Mouse (Mus musculus) heart, adult 11 months (tissue): ENCODE measurements around the gene Mphosph10.

Source experiments
- DNase-seq: peaks from one replicate; pipeline ENCODE4 v3.0.0; 2022

Gene Mphosph10

DNA sequence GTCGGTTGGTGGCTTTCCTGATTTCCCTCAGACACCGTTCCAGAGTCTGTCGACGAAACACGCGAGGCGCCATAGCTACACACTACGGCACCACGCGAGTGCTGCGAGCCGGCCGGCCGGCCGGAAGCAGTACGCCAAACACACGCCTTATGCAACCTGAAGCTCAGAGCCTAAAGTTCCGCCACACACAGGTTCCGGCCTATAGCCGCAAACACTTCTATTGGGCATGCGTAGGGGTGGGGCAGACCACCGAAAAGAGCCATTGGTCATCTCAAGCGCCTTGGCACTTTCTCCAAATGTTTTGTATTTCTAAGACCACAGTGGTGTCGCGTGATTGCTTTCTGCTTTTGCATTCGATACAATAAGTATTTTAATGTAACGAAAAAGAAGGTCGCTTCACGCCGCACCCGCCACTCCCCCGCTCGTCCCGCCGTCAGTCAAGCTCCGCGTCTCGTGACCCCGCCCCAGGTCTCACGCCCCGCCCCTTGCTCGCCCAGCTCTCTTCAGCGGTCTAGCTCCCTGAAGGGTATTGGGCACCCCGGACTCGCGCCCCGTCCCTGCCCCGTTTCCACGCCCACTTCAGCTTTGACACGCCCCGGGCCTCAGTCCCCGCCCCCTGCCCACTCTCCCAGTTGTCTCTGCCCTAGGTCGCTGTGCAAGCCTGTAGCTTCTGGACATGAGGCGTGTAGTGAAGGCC, at the start of gene Mphosph10, which contains the start of gene Mcee:
Mphosph10 (minus strand) TSS at position 147 of the 697 bp plus-strand sequence.
Mcee (plus strand) TSS at position 486 of the 697 bp plus-strand sequence.
- peak; percentile 100 for DNase-seq

GRCm38 (mm10) chr7:64440519-64440918, 48.5 kb upstream of the Mphosph10 start:
- DNase-seq, result no peak

DNA sequence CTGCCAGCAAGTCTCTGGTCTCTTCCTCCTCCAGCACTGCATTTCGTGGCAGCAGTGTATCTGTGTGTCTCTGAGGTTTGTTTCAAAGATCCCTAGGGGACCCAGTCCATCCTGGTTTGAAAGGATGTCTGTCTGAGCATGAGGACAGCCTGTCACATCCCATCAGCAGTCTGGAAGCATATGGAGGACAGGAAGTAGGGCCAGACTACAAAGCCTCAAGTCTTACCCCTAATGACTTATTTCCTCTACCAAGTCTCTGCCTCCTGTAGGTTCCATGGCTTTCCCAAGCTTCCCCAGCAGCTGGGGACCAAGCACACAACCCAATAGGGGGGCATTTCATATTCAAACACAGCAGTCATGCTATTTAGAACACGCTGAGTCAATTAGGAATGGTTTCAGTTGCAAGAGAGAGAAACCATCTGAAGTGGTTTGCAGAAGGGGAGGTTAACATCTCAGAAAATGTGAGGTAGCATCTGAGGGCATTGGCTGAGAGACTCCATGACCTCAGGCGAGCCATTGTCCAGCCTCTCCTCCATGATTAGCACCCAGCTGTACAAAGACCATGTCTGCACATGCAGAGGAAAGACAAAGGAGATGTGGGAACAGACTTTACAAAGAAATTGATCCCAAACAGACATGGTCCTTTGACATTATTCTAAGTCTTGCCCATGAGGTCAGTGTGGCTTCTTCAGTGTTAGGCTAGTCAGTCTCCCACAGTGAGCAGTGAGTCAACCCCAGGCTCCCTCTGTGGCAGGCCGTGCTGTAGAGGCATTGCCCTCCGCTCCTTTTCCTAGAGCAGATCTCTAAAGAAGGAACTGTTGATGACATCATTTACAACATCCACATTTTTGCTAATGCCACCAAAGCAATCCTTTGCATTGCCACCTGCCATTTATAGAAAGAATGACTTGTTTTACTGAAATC, 47.8 kb upstream of the Mphosph10 start:
- DNase-seq, result no peak

GRCm38 (mm10) chr7:64424861-64425260, 32.8 kb upstream of the Mphosph10 start:
- no peak for DNase-seq

GRCm38 (mm10) chr7:64403989-64404388, 11.9 kb upstream of the Mphosph10 start:
- DNase-seq, result no peak

- no peak for DNase-seq
Measured at GRCm38 (mm10) chr7:64402452-64402851, 10.4 kb upstream of the Mphosph10 start.

DNA sequence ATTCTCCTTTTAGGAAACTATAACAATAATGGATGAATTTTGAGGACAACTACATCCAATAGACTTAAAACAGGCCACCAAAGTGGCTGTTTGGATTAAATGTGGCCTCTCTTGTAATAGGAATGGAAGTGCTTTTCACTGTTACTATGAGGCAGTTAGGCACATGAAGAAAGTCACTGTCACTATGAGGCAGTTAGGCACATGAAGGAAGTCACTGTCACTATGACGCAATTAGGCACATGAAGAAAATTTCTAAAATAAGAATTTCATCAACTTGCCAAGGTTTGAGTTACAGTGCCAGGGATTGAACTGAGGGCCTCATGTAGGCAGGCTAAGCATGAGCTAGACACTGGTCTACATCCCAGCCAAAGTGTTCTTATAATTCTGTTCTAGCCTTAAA, 8.7 kb upstream of the Mphosph10 start:
- DNase-seq, result no peak

GRCm38 (mm10) chr7:64392819-64393151, 717 bp upstream of the Mphosph10 start:
- no peak for DNase-seq

DNA sequence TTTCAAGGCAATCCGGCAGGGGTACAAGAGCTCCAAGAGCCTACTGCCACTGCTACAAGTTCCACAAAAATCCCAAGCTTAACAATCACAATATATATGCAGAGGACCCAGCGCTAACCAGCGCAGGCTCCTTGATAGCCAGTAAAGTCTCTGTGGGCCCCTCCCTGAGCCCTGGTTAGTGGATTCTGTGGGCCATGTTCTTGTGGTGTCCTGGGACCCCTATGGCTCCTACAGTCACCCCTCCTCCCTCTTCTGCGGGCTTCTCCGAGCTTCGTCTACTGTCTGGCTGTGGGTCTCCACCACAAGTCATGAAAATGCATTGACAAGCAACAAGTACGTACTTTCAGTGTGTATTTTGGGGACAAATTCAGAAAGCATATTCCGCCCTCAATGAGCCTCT, 589 bp downstream of the Mphosph10 start:
- no peak for DNase-seq

GRCm38 (mm10) chr7:64373830-64374562, 18.1 kb downstream of the Mphosph10 start, which contains the start of gene Fan1:
TSS of gene Fan1 (minus strand) at chr7:64374095.
- peak; percentile 98 for DNase-seq

DNA sequence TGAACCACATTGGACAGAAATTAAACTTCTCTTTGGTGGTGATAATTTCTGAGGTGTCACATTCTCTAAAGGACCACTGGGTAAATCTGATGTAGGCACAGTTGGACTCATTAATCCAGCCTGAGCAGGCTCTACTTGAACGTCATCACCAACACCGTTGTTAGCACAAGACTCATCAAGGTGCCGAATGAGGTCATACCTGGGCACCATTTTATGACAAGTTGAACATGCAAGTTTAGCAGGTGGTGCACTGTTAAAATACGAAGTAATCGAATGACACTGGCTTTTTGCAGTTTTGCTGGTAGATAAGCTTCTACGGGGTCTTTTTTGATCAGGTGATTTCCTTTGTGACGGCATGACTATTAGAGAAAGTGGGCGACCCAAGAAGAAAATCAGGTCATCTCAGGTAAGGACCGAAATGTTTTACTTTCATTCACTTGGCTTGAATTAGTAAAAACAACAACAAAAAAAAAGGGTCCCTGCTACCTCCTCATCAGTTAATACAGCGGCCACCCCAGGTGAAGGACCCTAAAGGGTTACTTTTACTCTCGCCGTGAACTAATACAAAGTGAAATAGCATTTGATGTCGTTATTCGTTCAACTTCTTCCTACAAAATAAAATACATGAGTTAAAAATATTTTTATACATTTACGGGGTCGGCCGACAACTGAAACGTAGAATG, 18.8 kb downstream of the Mphosph10 start:
- DNase-seq, result peak; percentile 80

DNA sequence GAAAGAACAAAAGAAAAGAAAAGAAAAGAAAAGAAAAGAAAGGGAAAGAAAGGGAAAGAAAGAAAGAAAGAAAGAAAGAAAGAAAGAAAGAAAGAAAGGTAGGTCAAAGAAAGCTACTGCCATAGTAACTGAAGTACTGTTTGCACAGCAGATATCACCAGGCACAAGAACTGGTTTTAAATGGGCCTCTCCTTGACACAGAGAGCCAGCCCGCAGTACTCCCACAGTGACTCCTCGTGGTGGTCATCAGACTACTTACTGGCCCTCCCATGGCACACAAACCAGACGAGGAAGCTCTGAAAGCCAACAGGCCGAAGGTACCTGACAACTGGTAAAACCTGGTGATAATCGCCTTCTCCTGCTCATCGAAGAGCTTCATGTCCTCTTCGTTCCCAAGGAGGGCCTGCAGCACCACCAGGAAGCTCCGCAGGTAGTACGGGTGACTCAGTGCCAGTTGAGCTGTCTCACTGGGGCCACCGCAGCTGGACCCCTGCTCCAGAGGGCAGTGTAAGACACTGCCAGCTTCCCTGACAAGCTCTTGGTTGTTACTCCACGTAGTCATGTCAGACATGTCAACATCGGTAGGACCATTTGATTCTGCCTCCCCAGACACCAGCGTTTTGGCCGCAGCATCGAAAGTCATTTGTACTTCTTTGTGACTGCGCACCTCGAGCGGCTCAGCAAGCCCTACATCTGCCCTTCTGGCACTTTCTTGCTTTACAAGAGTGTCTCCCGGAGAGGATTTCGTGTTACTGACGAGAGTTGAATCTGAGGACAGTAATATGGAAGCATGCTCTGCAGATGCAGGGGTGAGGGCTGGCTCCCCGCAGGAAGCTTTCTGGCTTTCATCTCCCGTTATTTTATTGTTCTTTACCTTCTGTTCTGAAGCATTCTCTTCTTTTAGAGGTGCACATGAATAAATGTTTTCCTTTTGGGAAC, 19.9 kb downstream of the Mphosph10 start:
- DNase-seq, result peak; percentile 83

DNA sequence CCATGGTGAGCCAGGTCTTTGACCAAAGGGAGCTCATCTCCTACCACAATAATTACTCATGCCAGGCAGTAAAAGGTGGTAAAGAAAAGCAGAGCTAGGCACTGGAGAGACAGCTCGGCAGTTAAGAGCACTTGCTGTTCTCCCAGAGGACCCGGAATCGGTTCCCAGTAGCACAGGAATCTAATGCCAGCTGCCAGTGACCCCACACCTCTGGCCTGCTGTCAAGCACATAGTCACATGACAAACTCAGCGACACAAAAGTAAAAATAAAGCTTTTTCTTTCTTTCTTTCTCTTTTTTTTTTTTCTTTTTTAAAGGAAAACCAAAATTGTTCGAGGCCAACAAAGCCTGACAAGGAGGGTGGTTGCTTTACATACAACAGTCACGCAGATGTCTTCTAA, 22.2 kb downstream of the Mphosph10 start:
- DNase-seq, result no peak

DNA sequence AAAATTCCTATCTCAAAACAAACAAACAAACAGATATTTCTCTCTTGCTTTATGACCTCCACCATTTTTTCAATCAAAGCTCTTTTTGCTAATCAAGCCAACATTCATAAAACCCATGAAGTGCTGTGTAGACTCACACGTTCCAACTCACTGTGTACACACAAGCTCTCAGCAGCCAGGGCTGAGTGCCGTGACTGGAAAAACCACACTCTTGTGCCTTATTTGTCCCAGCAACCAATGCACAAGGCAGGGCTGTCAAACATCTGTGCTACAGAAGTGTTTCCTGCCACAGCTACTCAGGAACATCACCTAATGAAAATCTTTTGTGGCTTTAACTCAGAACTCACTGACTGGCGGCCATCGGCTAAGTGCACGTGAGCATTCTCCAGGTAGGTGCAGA, 26.2 kb downstream of the Mphosph10 start:
- no peak for DNase-seq

DNA sequence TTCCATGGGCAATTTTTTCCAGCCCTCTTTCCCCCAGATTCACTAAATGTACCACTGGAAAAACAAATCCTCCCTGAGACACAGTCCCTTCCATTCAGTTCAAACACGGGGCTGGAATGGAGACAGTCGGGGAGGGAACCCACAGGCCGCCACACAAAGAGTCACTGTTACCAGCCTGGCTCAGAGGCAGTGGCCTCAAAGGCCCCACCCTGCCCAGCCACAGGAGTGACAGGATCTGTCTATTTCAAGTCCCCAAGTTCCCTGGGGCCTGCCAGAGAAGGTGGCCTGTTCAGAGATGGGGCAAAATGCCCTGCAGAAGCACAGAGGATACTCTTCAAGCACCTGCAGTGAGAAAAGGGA, 31.5 kb downstream of the Mphosph10 start:
- DNase-seq, result peak; percentile 86

DNA sequence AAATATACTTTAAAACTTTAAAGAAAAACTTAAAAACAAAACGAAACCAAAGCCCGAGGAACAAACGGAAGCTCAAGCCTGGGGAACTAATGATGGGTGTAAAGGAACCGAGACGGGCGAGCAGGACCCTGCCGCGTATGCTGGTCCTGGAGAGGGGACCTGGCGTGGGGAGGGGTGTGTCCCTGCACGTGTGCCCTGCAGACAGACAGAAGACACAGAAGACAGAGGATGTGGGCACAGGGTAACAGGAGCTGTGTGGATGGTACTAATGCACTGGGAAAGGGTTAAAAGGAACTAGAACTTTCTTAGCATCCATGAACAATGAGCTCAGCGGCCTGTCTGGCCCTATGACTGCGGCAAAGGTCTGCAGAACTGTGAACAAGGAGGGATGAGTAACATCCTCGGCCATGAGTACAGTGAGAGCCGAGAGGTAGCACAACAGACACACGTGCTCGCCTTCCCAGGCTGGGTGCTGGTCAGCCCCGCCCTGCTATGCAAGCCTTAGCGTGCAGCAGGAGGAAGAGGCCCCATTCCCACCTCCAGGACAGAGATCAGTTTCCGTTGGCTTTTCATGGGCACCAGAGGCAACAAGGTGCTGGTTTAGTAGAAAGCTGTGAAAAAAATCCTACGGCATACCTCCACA, 32.0 kb downstream of the Mphosph10 start:
- peak; percentile 84 for DNase-seq

DNA sequence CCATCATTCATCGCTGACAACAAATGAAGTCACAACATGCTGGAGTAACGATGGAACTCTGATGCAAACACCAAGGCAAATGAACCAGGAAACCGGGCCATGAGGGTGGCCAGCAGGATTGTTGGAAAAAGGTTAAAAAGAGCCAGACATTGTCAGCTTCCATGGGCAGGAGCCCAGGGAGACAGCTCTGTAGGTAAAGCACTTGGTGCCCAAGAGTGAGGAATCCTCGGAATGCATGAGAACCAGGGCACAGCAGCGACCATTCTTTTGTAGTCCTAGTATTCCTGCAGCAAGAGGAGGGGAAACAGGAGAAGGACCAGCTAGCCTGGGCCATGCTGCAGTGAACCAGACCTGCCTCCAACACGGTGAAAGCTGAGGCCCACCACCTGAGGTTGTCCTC, 33.4 kb downstream of the Mphosph10 start:
- DNase-seq, result peak; percentile 76

GRCm38 (mm10) chr7:64357405-64357804, 34.7 kb downstream of the Mphosph10 start:
- DNase-seq, result peak; percentile 97

GRCm38 (mm10) chr7:64356661-64357060, 35.4 kb downstream of the Mphosph10 start:
- DNase-seq, result peak; percentile 92

DNA sequence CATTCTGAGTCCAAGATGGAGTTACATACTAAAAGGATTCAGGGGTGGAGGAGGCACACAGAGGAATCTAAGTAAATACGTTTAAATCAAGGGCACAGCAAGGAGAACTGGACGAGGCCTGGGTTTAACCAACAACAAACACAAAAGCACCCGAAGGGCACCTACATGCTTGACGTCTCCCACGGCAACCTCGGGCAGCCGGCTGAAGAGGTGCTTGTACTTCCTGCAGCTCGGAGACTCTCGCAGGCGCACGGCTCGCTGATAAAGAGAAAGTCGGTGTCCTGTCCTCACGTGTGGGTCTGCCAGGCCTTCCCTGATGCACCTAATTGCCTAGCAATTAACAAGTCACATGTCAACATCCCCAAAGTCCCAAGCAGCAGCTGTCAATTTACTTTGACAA, 37.9 kb downstream of the Mphosph10 start:
- DNase-seq, result peak; percentile 55

DNA sequence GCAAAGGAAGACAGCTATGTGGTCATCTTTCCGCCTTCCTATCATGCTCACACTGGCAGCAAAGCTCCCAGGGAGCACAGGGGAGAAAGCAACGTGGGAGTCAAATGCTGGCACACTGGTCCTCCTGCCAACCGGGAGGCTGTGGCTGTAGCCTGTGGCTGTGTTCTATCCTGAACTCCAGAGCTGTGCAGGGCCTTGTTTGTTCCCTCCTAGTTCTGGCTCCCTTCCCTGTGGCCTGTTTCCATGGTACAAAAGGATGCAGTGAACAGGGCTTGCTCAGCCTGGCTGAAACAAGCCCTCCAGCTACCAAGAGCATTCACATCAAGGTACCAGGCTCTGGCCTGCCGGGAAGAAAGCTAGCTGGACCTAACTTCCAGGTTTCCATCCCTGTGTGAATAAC, 41.0 kb downstream of the Mphosph10 start:
- peak; percentile 90 for DNase-seq
